Mouse (Mus musculus): ENCODE results near the gene Anxa1. TPM values are rescaled to one million over a fixed set of nuclear protein-coding genes. Genes with fewer than 3 reads are reported as not detected.
A peak's percentile ranks its signal among the peaks of the same experiment; 100 is the strongest.

Gene Anxa1
- polyA plus RNA-seq, 1 experiment from 2014 or later: 191 TPM

GRCm38 (mm10) chr19:20402516-20403200 lies 11.9 kb upstream of the Anxa1 start:
- 29% methylated on average over 5 of the region's 5 CpGs for WGBS
- H3K9ac ChIP-seq: no peak overlapping the region
- H3K36me3 ChIP-seq: no peaks in the 10 kb centered on the region
- H3K4me1 ChIP-seq: peaks cover 13% of the 10 kb centered on the region; the same call in 1 of the 2 replicates
- no peak overlapping the region for H3K4me3 ChIP-seq
- ATAC-seq (ENCODE audit: borderline replicate concordance, extremely low read depth, low FRiP score, low TSS enrichment): no peak
- H3K9me3 ChIP-seq: no peaks in the 10 kb centered on the region
- no peak overlapping the region for H3K4me2 ChIP-seq
- H3K27me3 ChIP-seq: no peaks in the 10 kb centered on the region
- H3K27ac ChIP-seq: peak overlapping the region; percentile 63

- Histone ChIP-seq H3K4me2 (no peak overlapping the region), H3K27ac (peak overlapping the region; percentile 57; the same call in 1 of the 2 replicates), H3K27me3 (no peaks in the 10 kb centered on the region), H3K4me3 (no peak overlapping the region), H3K4me1 (peaks cover 13% of the 10 kb centered on the region; the same call in 1 of the 2 replicates), H3K9ac (no peak overlapping the region), H3K9me3 (no peaks in the 10 kb centered on the region), H3K36me3 (no peaks in the 10 kb centered on the region)
- no peak for ATAC-seq (ENCODE audit: borderline replicate concordance, extremely low read depth, low FRiP score, low TSS enrichment)
- WGBS: 66% methylated on average over 3 of the region's 3 CpGs
Observed at GRCm38 (mm10) chr19:20401961-20402360, 11.2 kb upstream of the Anxa1 start.

GRCm38 (mm10) chr19:20399187-20399586 lies 8.4 kb upstream of the Anxa1 start:
- no peaks in the 10 kb centered on the region for H3K36me3 ChIP-seq
- no peak overlapping the region for H3K4me2 ChIP-seq
- H3K4me3 ChIP-seq: no peak overlapping the region
- H3K9me3 ChIP-seq: no peaks in the 10 kb centered on the region
- peak; percentile 35; the same call in 1 of the 2 replicates for ATAC-seq (ENCODE audit: borderline replicate concordance, extremely low read depth, low FRiP score, low TSS enrichment)
- 40% methylated on average over 4 of the region's 4 CpGs for WGBS
- peak overlapping the region; percentile 41; the same call in 1 of the 2 replicates for H3K27ac ChIP-seq
- no peaks in the 10 kb centered on the region for H3K27me3 ChIP-seq
- H3K4me1 ChIP-seq: peaks cover 9% of the 10 kb centered on the region; the same call in 1 of the 2 replicates
- no peak overlapping the region for H3K9ac ChIP-seq

- H3K4me3 ChIP-seq: no peak overlapping the region
- 78% methylated on average over 1 of the region's 1 CpGs for WGBS
- H3K9ac ChIP-seq: no peak overlapping the region
- H3K4me1 ChIP-seq: peaks cover 9% of the 10 kb centered on the region; the same call in 1 of the 2 replicates
- no peaks in the 10 kb centered on the region for H3K36me3 ChIP-seq
- H3K27ac ChIP-seq: no peak overlapping the region
- ATAC-seq (ENCODE audit: borderline replicate concordance, extremely low read depth, low FRiP score, low TSS enrichment): no peak
- no peak overlapping the region for H3K4me2 ChIP-seq
- H3K27me3 ChIP-seq: no peaks in the 10 kb centered on the region
- H3K9me3 ChIP-seq: no peaks in the 10 kb centered on the region
Observed at GRCm38 (mm10) chr19:20397092-20397491, 6.3 kb upstream of the Anxa1 start.

- Histone ChIP-seq H3K9ac (no peak overlapping the region), H3K27me3 (no peaks in the 10 kb centered on the region), H3K9me3 (no peaks in the 10 kb centered on the region), H3K36me3 (no peaks in the 10 kb centered on the region), H3K4me3 (no peak overlapping the region), H3K4me2 (no peak overlapping the region), H3K4me1 (peaks cover 5% of the 10 kb centered on the region; the same call in 1 of the 2 replicates), H3K27ac (peak overlapping the region; percentile 76)
- ATAC-seq (ENCODE audit: borderline replicate concordance, extremely low read depth, low FRiP score, low TSS enrichment): no peak
- WGBS: 45% methylated on average over 6 of the region's 6 CpGs
Observed at GRCm38 (mm10) chr19:20393556-20394274, 3.0 kb upstream of the Anxa1 start.

- 51% methylated on average over 7 of the region's 7 CpGs for WGBS
- H3K27me3 ChIP-seq: no peaks in the 10 kb centered on the region
- no peaks in the 10 kb centered on the region for H3K9me3 ChIP-seq
- H3K4me2 ChIP-seq: peak overlapping the region; percentile 31
- peaks cover 5% of the 10 kb centered on the region; the same call in 1 of the 2 replicates for H3K4me1 ChIP-seq
- peak overlapping the region; percentile 31 for H3K4me3 ChIP-seq
- ATAC-seq (ENCODE audit: borderline replicate concordance, extremely low read depth, low FRiP score, low TSS enrichment): no peak
- no peaks in the 10 kb centered on the region for H3K36me3 ChIP-seq
- H3K9ac ChIP-seq: 0 out of 2 replicates have a peak overlapping the region, but pooled peaks have one; percentile 17
- H3K27ac ChIP-seq: peak overlapping the region; percentile 20; the same call in 1 of the 2 replicates
Observed at GRCm38 (mm10) chr19:20389723-20390122, 1.0 kb downstream of the Anxa1 start.

- H3K36me3 ChIP-seq: no peaks in the 10 kb centered on the region
- peaks cover 5% of the 10 kb centered on the region; the same call in 1 of the 2 replicates for H3K4me1 ChIP-seq
- no peak for ATAC-seq (ENCODE audit: borderline replicate concordance, extremely low read depth, low FRiP score, low TSS enrichment)
- H3K27ac ChIP-seq: peak overlapping the region; percentile 20; the same call in 1 of the 2 replicates
- H3K27me3 ChIP-seq: no peaks in the 10 kb centered on the region
- H3K9ac ChIP-seq: no peak overlapping the region
- H3K9me3 ChIP-seq: no peaks in the 10 kb centered on the region
- peak overlapping the region; percentile 31 for H3K4me3 ChIP-seq
- WGBS: 57% methylated on average over 6 of the region's 6 CpGs
- peak overlapping the region; percentile 31 for H3K4me2 ChIP-seq
Observed at GRCm38 (mm10) chr19:20389245-20389644, 1.5 kb downstream of the Anxa1 start.

GRCm38 (mm10) chr19:20388276-20388675 lies 2.5 kb downstream of the Anxa1 start:
- H3K4me1 ChIP-seq: no peaks in the 10 kb centered on the region
- no peak overlapping the region for H3K9ac ChIP-seq
- no peak overlapping the region for H3K4me3 ChIP-seq
- no peaks in the 10 kb centered on the region for H3K36me3 ChIP-seq
- WGBS: 85% methylated on average over 6 of the region's 6 CpGs
- ATAC-seq (ENCODE audit: borderline replicate concordance, extremely low read depth, low FRiP score, low TSS enrichment): no peak
- H3K27me3 ChIP-seq: no peaks in the 10 kb centered on the region
- no peaks in the 10 kb centered on the region for H3K9me3 ChIP-seq
- no peak overlapping the region for H3K27ac ChIP-seq
- no peak overlapping the region for H3K4me2 ChIP-seq

- H3K9ac ChIP-seq: no peak overlapping the region
- no peaks in the 10 kb centered on the region for H3K4me1 ChIP-seq
- ATAC-seq (ENCODE audit: borderline replicate concordance, extremely low read depth, low FRiP score, low TSS enrichment): no peak
- H3K4me3 ChIP-seq: no peak overlapping the region
- no peaks in the 10 kb centered on the region for H3K36me3 ChIP-seq
- H3K27me3 ChIP-seq: no peaks in the 10 kb centered on the region
- H3K9me3 ChIP-seq: no peaks in the 10 kb centered on the region
- H3K4me2 ChIP-seq: no peak overlapping the region
- WGBS: 80% methylated on average over 2 of the region's 2 CpGs
- H3K27ac ChIP-seq: no peak overlapping the region
Observed at GRCm38 (mm10) chr19:20386296-20386695, 4.4 kb downstream of the Anxa1 start.

- Histone ChIP-seq H3K4me3 (no peak overlapping the region), H3K9me3 (no peaks in the 10 kb centered on the region), H3K27me3 (no peaks in the 10 kb centered on the region), H3K4me2 (no peak overlapping the region), H3K9ac (no peak overlapping the region), H3K4me1 (no peaks in the 10 kb centered on the region), H3K36me3 (no peaks in the 10 kb centered on the region), H3K27ac (no peak overlapping the region)
- WGBS: 66% methylated on average over 6 of the region's 6 CpGs
- no peak for ATAC-seq (ENCODE audit: borderline replicate concordance, extremely low read depth, low FRiP score, low TSS enrichment)
Observed at GRCm38 (mm10) chr19:20385645-20386044, 5.1 kb downstream of the Anxa1 start.

GRCm38 (mm10) chr19:20381207-20381752 lies 9.5 kb downstream of the Anxa1 start:
- Histone ChIP-seq H3K27ac (no peak overlapping the region), H3K9me3 (no peaks in the 10 kb centered on the region), H3K4me1 (no peaks in the 10 kb centered on the region), H3K36me3 (no peaks in the 10 kb centered on the region), H3K9ac (no peak overlapping the region), H3K27me3 (no peaks in the 10 kb centered on the region), H3K4me2 (no peak overlapping the region), H3K4me3 (no peak overlapping the region)
- 63% methylated on average over 2 of the region's 2 CpGs for WGBS
- ATAC-seq (ENCODE audit: borderline replicate concordance, extremely low read depth, low FRiP score, low TSS enrichment): no peak

- Histone ChIP-seq H3K4me2 (no peak overlapping the region), H3K36me3 (no peaks in the 10 kb centered on the region), H3K27ac (no peak overlapping the region), H3K9me3 (no peaks in the 10 kb centered on the region), H3K4me1 (no peaks in the 10 kb centered on the region), H3K9ac (no peak overlapping the region), H3K27me3 (no peaks in the 10 kb centered on the region), H3K4me3 (no peak overlapping the region)
- WGBS: 75% methylated on average over 2 of the region's 2 CpGs
- no peak for ATAC-seq (ENCODE audit: borderline replicate concordance, extremely low read depth, low FRiP score, low TSS enrichment)
Observed at GRCm38 (mm10) chr19:20370175-20370574, 20.6 kb downstream of the Anxa1 start.

All from lung, embryonic 15.5 days (tissue).